Mouse (Mus musculus): ENCODE measurements around the gene Maml2.

The Maml2 gene

GRCm38 (mm10) chr9:13448716-13449115 lies 151.0 kb downstream of the Maml2 start:
- no peak for DNase-seq (ENCODE audit: low read depth)

DNA sequence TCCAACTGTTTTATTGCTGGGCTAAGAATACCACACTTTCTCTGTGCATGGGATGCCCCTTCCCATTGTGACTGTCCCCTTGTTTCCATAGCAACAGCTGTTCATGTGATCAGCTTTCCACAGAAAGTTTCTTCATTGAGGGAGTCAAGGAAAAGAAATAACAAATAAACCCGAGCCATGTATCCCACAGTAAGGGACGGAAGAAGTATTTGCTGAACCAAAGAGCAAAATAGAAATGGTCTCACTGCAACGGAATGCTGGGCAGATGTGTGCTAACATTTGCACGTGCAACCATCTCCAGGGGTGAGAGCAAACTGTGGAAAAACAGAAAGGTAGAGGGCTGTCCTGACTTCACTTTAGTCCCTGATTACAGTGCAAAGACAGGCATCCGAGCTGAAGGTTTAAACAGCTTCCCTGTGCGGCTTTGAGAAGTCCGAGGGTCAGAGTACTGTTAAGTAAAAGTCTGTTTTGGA lies 156.9 kb downstream of the Maml2 start:
- no peak for DNase-seq (ENCODE audit: low read depth)

- no peak for DNase-seq (ENCODE audit: low read depth)
Measured at GRCm38 (mm10) chr9:13455231-13455630, 157.5 kb downstream of the Maml2 start.

DNA sequence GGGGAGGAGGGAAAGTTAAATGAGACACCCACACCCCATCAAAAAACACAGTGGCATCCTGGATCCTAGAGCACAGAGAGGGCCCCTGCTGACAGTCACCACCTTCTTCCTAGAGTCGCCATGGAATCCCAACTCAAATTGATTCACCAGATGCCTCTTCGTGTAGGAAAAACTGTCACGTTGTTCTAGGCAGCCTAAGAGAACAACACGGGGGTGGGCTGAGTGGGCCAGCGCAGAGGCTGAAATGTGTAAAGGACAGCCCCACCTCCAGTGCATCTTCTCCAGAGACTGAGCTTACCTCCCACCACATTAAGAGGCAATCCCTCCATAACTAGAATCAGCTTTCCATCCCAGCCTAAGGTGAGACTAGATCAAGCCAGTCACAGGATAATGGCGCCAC lies 160.0 kb downstream of the Maml2 start:
- no peak for DNase-seq (ENCODE audit: low read depth)

- DNase-seq (ENCODE audit: low read depth): no peak
Measured at GRCm38 (mm10) chr9:13459371-13459770, 161.6 kb downstream of the Maml2 start.

DNA sequence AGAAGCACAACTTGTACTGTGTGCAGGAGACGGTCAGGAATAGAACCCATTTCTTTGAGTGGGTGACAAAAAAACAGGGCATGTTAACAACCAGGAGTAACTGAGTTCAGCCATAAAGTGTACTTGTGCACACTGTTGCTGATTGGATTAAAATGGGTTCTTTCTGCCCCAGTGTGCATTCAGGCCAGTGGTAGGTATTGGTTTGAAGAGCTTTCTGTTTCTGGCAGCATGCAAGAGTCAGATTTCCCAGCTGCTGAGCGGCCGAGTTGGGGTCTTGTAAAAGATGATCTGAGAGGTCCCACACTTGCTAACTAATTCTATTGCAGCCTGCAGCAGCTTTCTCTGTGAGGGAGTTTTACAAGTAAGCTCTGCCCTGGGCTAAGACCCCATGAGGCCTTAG lies 162.3 kb downstream of the Maml2 start:
- DNase-seq (ENCODE audit: low read depth): no peak

DNA sequence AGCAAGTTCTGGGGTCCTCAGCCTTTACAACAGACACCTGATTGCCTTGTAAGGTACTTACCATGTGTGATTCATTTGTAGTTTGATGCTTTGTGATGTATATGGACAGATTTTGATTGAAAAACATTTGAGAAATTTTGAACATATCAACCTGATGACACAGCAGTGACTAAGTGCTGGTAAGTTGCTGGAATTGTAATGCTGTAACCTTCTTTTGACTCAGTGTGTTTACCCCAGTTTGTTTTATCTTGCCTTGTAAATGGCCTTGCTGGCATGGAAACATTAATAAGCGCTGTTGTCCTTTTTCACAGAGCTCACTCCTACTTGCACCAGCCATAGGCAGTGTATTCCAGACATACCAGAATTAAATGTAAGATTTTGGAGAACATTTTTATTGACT lies 163.2 kb downstream of the Maml2 start:
- DNase-seq (ENCODE audit: low read depth): no peak

DNA sequence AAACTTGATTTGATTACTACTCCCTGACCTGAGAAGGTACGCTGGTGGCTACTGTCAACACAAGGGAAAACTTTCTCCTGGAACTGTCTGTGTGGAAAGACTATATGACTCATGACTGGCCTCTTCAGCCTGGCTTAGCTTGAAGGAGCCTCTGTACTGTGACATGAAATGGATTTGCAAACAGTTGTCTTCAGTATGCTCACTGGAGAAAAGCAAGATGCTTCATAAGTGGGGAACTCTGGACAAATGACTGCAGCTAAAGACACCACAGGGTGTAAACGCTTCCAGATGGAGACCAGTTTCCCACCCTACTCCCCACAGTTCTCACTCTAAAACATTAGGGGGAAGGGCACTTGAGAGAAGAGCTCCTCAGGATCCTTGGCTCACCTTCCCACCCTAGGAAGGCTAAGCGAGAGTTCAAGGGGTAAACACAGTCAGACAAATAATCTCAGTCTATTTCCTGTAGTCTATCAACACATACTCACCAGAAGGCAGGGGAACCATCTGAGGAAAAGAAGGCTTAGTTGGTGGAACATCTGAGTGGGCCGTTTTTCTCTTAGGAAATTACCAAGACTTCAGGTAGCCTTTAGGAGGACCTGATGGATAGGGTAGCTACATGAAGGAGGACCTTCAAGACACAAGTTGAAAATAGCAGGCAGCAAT lies 167.7 kb downstream of the Maml2 start:
- peak; percentile 62 for DNase-seq (ENCODE audit: low read depth)

DNA sequence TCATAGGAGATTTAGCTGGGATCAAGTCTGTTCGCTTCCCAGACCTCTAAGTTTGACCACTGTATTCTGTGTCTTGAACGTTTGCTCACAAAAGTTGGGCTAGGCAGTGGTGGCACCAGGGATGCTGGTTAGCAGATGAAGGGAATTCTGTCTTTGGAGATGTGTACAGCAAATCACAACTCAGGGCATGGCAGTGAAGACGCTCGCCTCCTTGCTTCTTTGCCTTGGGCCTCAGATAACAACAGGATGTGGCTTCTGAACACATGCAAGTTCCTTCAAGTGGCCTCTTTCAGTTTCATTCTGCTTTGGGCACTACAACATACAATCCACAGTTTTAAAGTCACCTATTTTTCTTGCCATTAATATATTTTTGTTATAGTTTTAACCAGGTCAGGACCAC lies 168.6 kb downstream of the Maml2 start:
- peak; percentile 87 for DNase-seq (ENCODE audit: low read depth)

DNA sequence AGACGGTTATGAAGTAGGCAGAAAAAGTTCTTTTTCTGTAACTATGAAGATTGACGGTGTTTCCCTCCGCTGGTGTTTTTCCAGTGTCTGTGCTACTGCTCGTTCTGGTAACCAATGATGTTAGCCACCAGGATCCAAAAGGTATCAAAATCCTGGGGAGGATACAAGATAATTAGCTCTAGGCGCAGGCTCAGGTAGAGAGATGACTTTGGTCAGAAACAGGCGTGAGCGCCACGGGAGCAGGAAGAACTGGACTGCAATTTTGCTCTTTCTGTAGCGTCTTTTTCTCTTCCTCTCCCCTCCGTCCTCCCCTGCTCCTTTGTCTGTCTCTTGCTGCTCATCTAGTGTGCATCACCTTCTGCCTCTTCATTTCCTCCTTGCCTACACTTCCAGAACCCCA lies 169.1 kb downstream of the Maml2 start:
- DNase-seq (ENCODE audit: low read depth): no peak

GRCm38 (mm10) chr9:13467745-13468144 lies 170.0 kb downstream of the Maml2 start:
- DNase-seq (ENCODE audit: low read depth): no peak

GRCm38 (mm10) chr9:13468778-13469177 lies 171.0 kb downstream of the Maml2 start:
- peak; percentile 63 for DNase-seq (ENCODE audit: low read depth)

GRCm38 (mm10) chr9:13470013-13470412 lies 172.3 kb downstream of the Maml2 start:
- DNase-seq (ENCODE audit: low read depth): peak; percentile 76

DNA sequence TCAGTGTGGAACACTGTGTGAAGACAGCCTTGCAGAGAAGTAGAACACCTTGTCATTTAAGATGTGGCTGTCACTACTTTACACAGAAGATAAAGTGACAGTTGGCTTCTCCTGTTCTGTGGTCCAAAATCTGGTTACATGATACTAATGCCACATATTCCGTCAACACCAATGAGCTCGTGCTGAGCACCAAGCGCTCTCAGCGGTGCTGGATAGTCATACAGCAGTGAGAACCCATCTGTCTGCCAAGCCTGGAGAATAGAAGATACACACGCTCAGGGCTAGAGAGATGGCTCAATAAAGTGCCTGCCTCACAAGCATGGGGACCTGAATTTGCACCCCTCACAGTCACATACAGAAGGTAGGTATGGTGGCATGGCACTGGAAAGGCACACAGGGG lies 177.2 kb downstream of the Maml2 start:
- DNase-seq (ENCODE audit: low read depth): no peak

GRCm38 (mm10) chr9:13479275-13479674 lies 181.5 kb downstream of the Maml2 start:
- no peak for DNase-seq (ENCODE audit: low read depth)

- DNase-seq (ENCODE audit: low read depth): peak; percentile 27
Measured at GRCm38 (mm10) chr9:13483199-13484068, 185.7 kb downstream of the Maml2 start.

- peak; percentile 38 for DNase-seq (ENCODE audit: low read depth)
Measured at GRCm38 (mm10) chr9:13484267-13485240, 186.8 kb downstream of the Maml2 start.

DNA sequence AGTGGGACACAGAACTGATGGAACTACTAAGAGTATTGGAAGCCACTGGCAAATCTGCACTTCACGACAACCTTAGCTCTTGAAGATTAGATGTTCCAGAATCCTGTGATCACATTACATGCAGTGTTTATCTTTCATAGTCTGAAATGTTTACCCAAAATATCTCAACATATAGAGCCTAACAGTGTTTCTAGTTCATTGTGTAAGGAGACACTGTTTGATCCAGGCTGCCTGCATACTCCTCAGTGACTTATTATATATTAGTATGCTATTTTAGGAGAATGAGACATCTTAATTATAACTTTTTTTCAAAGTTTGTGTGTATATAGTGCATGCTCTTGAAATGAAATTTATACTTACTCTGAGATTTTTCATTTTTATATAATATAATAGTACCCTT lies 188.2 kb downstream of the Maml2 start:
- DNase-seq (ENCODE audit: low read depth): no peak

DNA sequence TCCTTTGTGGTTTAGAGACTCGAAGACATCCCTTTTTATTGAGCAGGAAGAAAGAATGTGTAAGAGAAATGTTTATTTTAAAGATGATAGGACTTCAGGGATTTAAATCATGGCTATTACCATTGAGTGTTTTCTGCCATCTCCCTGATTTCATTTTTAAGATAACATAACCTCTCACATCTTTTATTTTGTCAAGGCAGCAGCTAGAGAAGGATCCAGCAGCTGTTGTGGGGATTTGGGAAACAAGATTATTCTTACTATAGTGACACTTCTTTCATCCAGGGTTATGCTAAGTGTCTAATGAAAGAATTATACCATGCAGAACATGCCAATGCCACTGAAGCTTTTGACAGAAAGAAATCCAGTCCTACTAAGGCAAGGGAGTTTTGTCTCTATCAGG lies 193.3 kb downstream of the Maml2 start:
- no peak for DNase-seq (ENCODE audit: low read depth)

DNA sequence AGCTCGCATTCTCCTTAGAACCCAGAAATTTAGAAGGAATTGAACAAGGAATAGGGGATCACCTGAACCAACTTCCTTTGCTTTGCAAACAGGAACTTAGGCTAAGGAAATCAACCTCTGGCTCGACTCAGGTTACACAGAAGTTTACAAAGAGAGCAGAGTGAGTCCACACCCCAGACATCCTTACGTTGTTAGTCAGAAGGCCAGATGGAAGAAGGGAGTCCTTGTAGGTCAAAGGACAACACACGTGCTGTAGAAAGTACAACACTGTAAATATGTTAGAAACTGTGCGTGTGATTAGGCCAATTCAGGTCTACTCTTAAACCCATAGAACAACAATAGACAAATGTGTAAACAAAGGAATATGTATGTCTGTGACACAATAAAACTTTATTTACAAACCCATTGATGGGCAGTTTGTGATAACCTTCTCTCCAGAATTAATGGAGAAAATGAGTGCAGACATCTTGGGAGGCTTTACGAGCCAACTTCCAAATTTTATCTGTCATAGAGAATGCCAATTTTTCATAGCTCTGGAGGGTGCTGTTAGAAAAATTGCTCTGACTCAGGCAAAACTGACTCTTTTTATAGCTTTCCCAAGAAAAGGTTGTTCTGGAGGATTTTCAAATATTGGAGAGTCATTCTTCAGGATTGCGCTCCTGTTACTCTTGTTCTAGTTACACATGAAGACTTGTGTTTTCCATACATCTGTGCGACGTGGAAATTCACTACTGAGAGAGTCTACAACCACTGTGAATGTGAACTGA lies 194.3 kb downstream of the Maml2 start:
- DNase-seq (ENCODE audit: low read depth): no peak

DNA sequence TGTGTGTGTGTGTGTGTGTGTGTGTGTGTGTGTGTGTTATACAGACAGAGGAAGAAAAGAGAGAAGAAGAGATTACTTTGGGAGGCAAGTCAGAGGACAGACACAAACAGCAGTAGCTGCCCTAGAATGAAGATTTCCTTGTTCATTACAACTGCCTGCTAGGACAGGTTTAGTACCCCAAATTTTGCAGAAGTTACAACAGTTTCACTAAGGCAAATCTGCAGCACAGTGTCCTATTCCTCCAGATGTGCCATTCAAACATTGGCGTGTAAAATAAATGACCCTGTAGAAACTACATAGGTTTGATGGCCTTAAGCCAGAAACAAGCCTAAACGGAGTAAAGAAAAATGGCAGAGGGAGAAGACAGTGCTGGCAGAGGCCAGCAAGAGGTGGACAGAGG lies 195.1 kb downstream of the Maml2 start:
- DNase-seq (ENCODE audit: low read depth): no peak
